Mouse (Mus musculus): ENCODE measurements at regions not wholly inside any gene's neighbourhood (a gene's known extent, or its start where the extent isn't known, plus 50 kb on each side); places are given as distances from the start of the nearest gene placed in this dataset.
A peak's percentile ranks its signal among the peaks of the same experiment; 100 is the strongest.

- Histone ChIP-seq H3K27me3 (ENCODE audit: poor library complexity, severe bottlenecking) (no peaks in the 10 kb centered on the region), H3K4me3 (no peak overlapping the region), H3K36me3 (replicated peaks) (no peaks in the 10 kb centered on the region), H3K4me1 (peaks cover 7% of the 10 kb centered on the region), H3K27ac (no peak overlapping the region), H3K9me3 (no peaks in the 10 kb centered on the region)
- DNase-seq (ENCODE audit: extremely low spot score, low spot score): no peak
- 68% methylated on average over 2 of the region's 2 CpGs for WGBS
Measured at GRCm38 (mm10) chr15:60762071-60762470, 91.5 kb downstream of the Fam84b start.

GRCm38 (mm10) chr15:60760015-60760437, 93.6 kb downstream of the Fam84b start:
- 0 out of 2 replicates have a peak overlapping the region, but pooled peaks have one; percentile 53 for H3K27ac ChIP-seq
- H3K27me3 ChIP-seq (ENCODE audit: poor library complexity, severe bottlenecking): no peaks in the 10 kb centered on the region
- no peaks in the 10 kb centered on the region for H3K9me3 ChIP-seq
- H3K36me3 ChIP-seq (replicated peaks): no peaks in the 10 kb centered on the region
- H3K4me1 ChIP-seq: peaks cover 7% of the 10 kb centered on the region
- 32% methylated on average over 6 of the region's 6 CpGs for WGBS
- DNase-seq (ENCODE audit: extremely low spot score, low spot score): peak; percentile 66
- no peak overlapping the region for H3K4me3 ChIP-seq

GRCm38 (mm10) chr15:60754246-60754645, 99.3 kb downstream of the Fam84b start:
- DNase-seq (ENCODE audit: extremely low spot score, low spot score): no peak
- 91% methylated on average over 5 of the region's 5 CpGs for WGBS
- Histone ChIP-seq H3K9me3 (no peaks in the 10 kb centered on the region), H3K27me3 (ENCODE audit: poor library complexity, severe bottlenecking) (no peaks in the 10 kb centered on the region), H3K4me1 (no peaks in the 10 kb centered on the region), H3K36me3 (replicated peaks) (no peaks in the 10 kb centered on the region), H3K27ac (no peak overlapping the region), H3K4me3 (no peak overlapping the region)

- Histone ChIP-seq H3K27ac (no peak overlapping the region), H3K4me1 (no peaks in the 10 kb centered on the region), H3K4me3 (no peak overlapping the region), H3K36me3 (replicated peaks) (no peaks in the 10 kb centered on the region), H3K9me3 (no peaks in the 10 kb centered on the region), H3K27me3 (ENCODE audit: poor library complexity, severe bottlenecking) (no peaks in the 10 kb centered on the region)
- WGBS: 79% methylated on average over 2 of the region's 2 CpGs
- no peak for DNase-seq (ENCODE audit: extremely low spot score, low spot score)
Measured at GRCm38 (mm10) chr15:60739598-60739997, 114.0 kb downstream of the Fam84b start.

- H3K4me3 ChIP-seq: no peak overlapping the region
- H3K27me3 ChIP-seq (ENCODE audit: poor library complexity, severe bottlenecking): no peaks in the 10 kb centered on the region
- no peaks in the 10 kb centered on the region for H3K36me3 ChIP-seq (replicated peaks)
- no peaks in the 10 kb centered on the region for H3K9me3 ChIP-seq
- no peak overlapping the region for H3K27ac ChIP-seq
- no peak for DNase-seq (ENCODE audit: extremely low spot score, low spot score)
- H3K4me1 ChIP-seq: peaks cover 9% of the 10 kb centered on the region; the same call in 1 of the 2 replicates
- WGBS: 91% methylated on average over 3 of the region's 3 CpGs
Measured at GRCm38 (mm10) chr15:60738258-60738657, 115.3 kb downstream of the Fam84b start.

- H3K36me3 ChIP-seq (replicated peaks): no peaks in the 10 kb centered on the region
- no peak for DNase-seq (ENCODE audit: extremely low spot score, low spot score)
- H3K4me3 ChIP-seq: no peak overlapping the region
- H3K4me1 ChIP-seq: peaks cover 35% of the 10 kb centered on the region
- H3K9me3 ChIP-seq: no peaks in the 10 kb centered on the region
- no peak overlapping the region for H3K27ac ChIP-seq
- H3K27me3 ChIP-seq (ENCODE audit: poor library complexity, severe bottlenecking): no peaks in the 10 kb centered on the region
Measured at GRCm38 (mm10) chr15:60732416-60732815, 121.2 kb downstream of the Fam84b start.

GRCm38 (mm10) chr15:60728754-60729153, 124.8 kb downstream of the Fam84b start:
- Histone ChIP-seq H3K4me1 (peaks cover 32% of the 10 kb centered on the region), H3K27ac (peak overlapping the region; percentile 62), H3K4me3 (no peak overlapping the region), H3K27me3 (ENCODE audit: poor library complexity, severe bottlenecking) (no peaks in the 10 kb centered on the region), H3K9me3 (no peaks in the 10 kb centered on the region), H3K36me3 (replicated peaks) (no peaks in the 10 kb centered on the region)
- DNase-seq (ENCODE audit: extremely low spot score, low spot score): no peak
- 59% methylated on average over 9 of the region's 9 CpGs for WGBS

GRCm38 (mm10) chr15:60728337-60728736, 125.2 kb downstream of the Fam84b start:
- Histone ChIP-seq H3K27me3 (ENCODE audit: poor library complexity, severe bottlenecking) (no peaks in the 10 kb centered on the region), H3K4me1 (peaks cover 27% of the 10 kb centered on the region), H3K36me3 (replicated peaks) (no peaks in the 10 kb centered on the region), H3K27ac (peak overlapping the region; percentile 62), H3K4me3 (no peak overlapping the region), H3K9me3 (no peaks in the 10 kb centered on the region)
- DNase-seq (ENCODE audit: extremely low spot score, low spot score): no peak
- WGBS: 80% methylated on average over 4 of the region's 4 CpGs

GRCm38 (mm10) chr15:60719332-60719731, 134.2 kb downstream of the Fam84b start:
- no peaks in the 10 kb centered on the region for H3K4me1 ChIP-seq
- no peak overlapping the region for H3K27ac ChIP-seq
- H3K9me3 ChIP-seq: no peaks in the 10 kb centered on the region
- 88% methylated on average over 5 of the region's 5 CpGs for WGBS
- H3K36me3 ChIP-seq (replicated peaks): no peaks in the 10 kb centered on the region
- DNase-seq (ENCODE audit: extremely low spot score, low spot score): no peak
- no peak overlapping the region for H3K4me3 ChIP-seq
- H3K27me3 ChIP-seq (ENCODE audit: poor library complexity, severe bottlenecking): no peaks in the 10 kb centered on the region

- Histone ChIP-seq H3K27ac (peak overlapping the region; percentile 52), H3K4me3 (no peak overlapping the region), H3K4me1 (peaks cover 24% of the 10 kb centered on the region), H3K27me3 (ENCODE audit: poor library complexity, severe bottlenecking) (no peaks in the 10 kb centered on the region), H3K36me3 (replicated peaks) (no peaks in the 10 kb centered on the region), H3K9me3 (no peaks in the 10 kb centered on the region)
- no peak for DNase-seq (ENCODE audit: extremely low spot score, low spot score)
Measured at GRCm38 (mm10) chr15:60708678-60709077, 144.9 kb downstream of the Fam84b start.

- Histone ChIP-seq H3K9me3 (no peaks in the 10 kb centered on the region), H3K4me1 (peaks cover 32% of the 10 kb centered on the region), H3K36me3 (replicated peaks) (no peaks in the 10 kb centered on the region), H3K27ac (no peak overlapping the region), H3K27me3 (ENCODE audit: poor library complexity, severe bottlenecking) (no peaks in the 10 kb centered on the region), H3K4me3 (no peak overlapping the region)
- WGBS: 96% methylated on average over 4 of the region's 4 CpGs
- no peak for DNase-seq (ENCODE audit: extremely low spot score, low spot score)
Measured at GRCm38 (mm10) chr15:60706009-60706408, 147.6 kb downstream of the Fam84b start.

- Histone ChIP-seq H3K36me3 (replicated peaks) (no peaks in the 10 kb centered on the region), H3K27ac (peak overlapping the region; percentile 73), H3K4me3 (no peak overlapping the region), H3K4me1 (peaks cover 35% of the 10 kb centered on the region), H3K9me3 (no peaks in the 10 kb centered on the region), H3K27me3 (ENCODE audit: poor library complexity, severe bottlenecking) (no peaks in the 10 kb centered on the region)
- no peak for DNase-seq (ENCODE audit: extremely low spot score, low spot score)
Measured at GRCm38 (mm10) chr15:60701273-60701672, 152.3 kb downstream of the Fam84b start.

- no peak for DNase-seq (ENCODE audit: extremely low spot score, low spot score)
- Histone ChIP-seq H3K9me3 (no peaks in the 10 kb centered on the region), H3K36me3 (replicated peaks) (no peaks in the 10 kb centered on the region), H3K27me3 (ENCODE audit: poor library complexity, severe bottlenecking) (no peaks in the 10 kb centered on the region), H3K4me1 (peaks cover 50% of the 10 kb centered on the region), H3K4me3 (no peak overlapping the region), H3K27ac (no peak overlapping the region)
- WGBS: 95% methylated on average over 3 of the region's 3 CpGs
Measured at GRCm38 (mm10) chr15:60694746-60695145, 158.8 kb downstream of the Fam84b start.

Measured in forebrain, embryonic 10.5 days (tissue).